Mouse (Mus musculus) forebrain, embryonic 11.5 days (tissue): ENCODE results near the gene Sptbn4. TPM values are rescaled to one million over a fixed set of nuclear protein-coding genes. Genes with fewer than 3 reads are reported as not detected.
A peak's percentile ranks its signal among the peaks of the same experiment; 100 is the strongest.

ENCODE experiments used
- ATAC-seq: fragments of 200-750 bp; cut with Nextera tagmentation; replicated peaks from 2 replicates; pipeline ENCODE4 v1.8.0; 2017; ENCODE audit warnings: moderate TSS enrichment; ENCODE audit not compliant: low FRiP score
- DNase-seq: peaks from one replicate; pipeline ENCODE4 v3.0.0-alpha.2; 2017; ENCODE audit warnings: low spot score
- H3K27ac ChIP-seq: fragments of 300-500 bp; sonication (generic); 2 replicates; pipeline ENCODE4 v1.5.1; 2014; ENCODE audit warnings: low read depth, low read length
- H3K27me3 ChIP-seq: fragments of 300-500 bp; sonication (generic); 2 replicates; pipeline ENCODE4 v1.6.1; 2014; ENCODE audit warnings: mild to moderate bottlenecking, low read length, mixed read lengths; ENCODE audit not compliant: control insufficient read depth, insufficient read depth
- H3K36me3 ChIP-seq: fragments of 300-500 bp; sonication (generic); 2 replicates; pipeline ENCODE4 v1.6.1; 2014; ENCODE audit warnings: mild to moderate bottlenecking, low read length, moderate library complexity, mixed read lengths; ENCODE audit not compliant: control insufficient read depth, insufficient read depth
- H3K4me1 ChIP-seq: fragments of 300-500 bp; sonication (generic); replicated peaks from 2 replicates; pipeline ENCODE4 v1.6.1; 2014; ENCODE audit warnings: low read length, mixed read lengths; ENCODE audit not compliant: control insufficient read depth, insufficient read depth
- H3K4me2 ChIP-seq: fragments of 300-500 bp; sonication (generic); 2 replicates; pipeline ENCODE4 v1.6.1; 2014; ENCODE audit warnings: low read depth, mild to moderate bottlenecking, low read length, moderate library complexity, mixed read lengths; ENCODE audit not compliant: severe bottlenecking
- H3K4me3 ChIP-seq: fragments of 300-500 bp; sonication (generic); 2 replicates; pipeline ENCODE4 v1.5.1; 2014; ENCODE audit warnings: low read depth, low read length
- H3K9ac ChIP-seq: fragments of 300-500 bp; sonication (generic); 2 replicates; pipeline ENCODE4 v1.6.1; 2014; ENCODE audit warnings: low read length
- H3K9me3 ChIP-seq: fragments of 300-500 bp; sonication (generic); 2 replicates; pipeline ENCODE4 v1.6.1; 2016; ENCODE audit warnings: low read length, mixed read lengths; ENCODE audit not compliant: control insufficient read depth
- WGBS: fragments of 180-500 bp; shearing (Covaris S2); extraction: QIAGEN DNeasy Blood & Tissue Kit; methylation state at CpG from one replicate; pipeline ENCODE4 v1.1.7; 2014; 5-methylcytosine and 5-hydroxymethylcytosine counted together
- polyA plus RNA-seq: library from polyadenylated mRNA; unstranded; fragments of >200 nt; fragmentation: Nextera tagmentation; extraction: Ambion mirVana; gene quantifications from 2 replicates; pipeline ENCODE4 v1.2.1, GENCODE M21; 2014

Sptbn4 gene
- polyA plus RNA-seq, 1 experiment from 2014 or later, result 0.19 TPM

- 91% methylated on average over 22 of the region's 22 CpGs for WGBS
- peak; percentile 50 for DNase-seq
- Histone ChIP-seq H3K9me3 (peaks cover 2% of the 10 kb centered on the region; the same call in 1 of the 2 replicates), H3K36me3 (no peaks in the 10 kb centered on the region), H3K4me2 (no peak overlapping the region), H3K4me1 (no peaks in the 10 kb centered on the region), H3K27me3 (no peaks in the 10 kb centered on the region), H3K27ac (no peak overlapping the region), H3K9ac (no peak overlapping the region), H3K4me3 (no peak overlapping the region)
- no peak for ATAC-seq
These were observed 128.1 kb downstream of the Sptbn4 start for GRCm38 (mm10) chr7:27319411-27319810.

- H3K4me3 ChIP-seq, result no peak overlapping the region
- 33% methylated on average over 7 of the region's 7 CpGs for WGBS
- no peak overlapping the region for H3K9ac ChIP-seq
- peaks cover 5% of the 10 kb centered on the region; the same call in 1 of the 2 replicates for H3K9me3 ChIP-seq
- no peak overlapping the region for H3K27ac ChIP-seq
- DNase-seq (peak; percentile 52), ATAC-seq (peak; percentile 53; the same call in 1 of the 2 replicates)
- H3K4me1 ChIP-seq, result no peaks in the 10 kb centered on the region
- H3K4me2 ChIP-seq, result no peak overlapping the region
- H3K27me3 ChIP-seq, result peaks cover 3% of the 10 kb centered on the region; the same call in 1 of the 2 replicates
- H3K36me3 ChIP-seq, result no peaks in the 10 kb centered on the region; the same call in 1 of the 2 replicates
These were observed 131.5 kb downstream of the Sptbn4 start for GRCm38 (mm10) chr7:27315958-27316357.

- H3K9me3 ChIP-seq, result peaks cover 5% of the 10 kb centered on the region; the same call in 1 of the 2 replicates
- no peaks in the 10 kb centered on the region for H3K4me1 ChIP-seq
- H3K4me2 ChIP-seq, result no peak overlapping the region
- peaks cover 9% of the 10 kb centered on the region; the same call in 1 of the 2 replicates for H3K27me3 ChIP-seq
- DNase-seq (no peak), ATAC-seq (no peak)
- H3K36me3 ChIP-seq, result no peaks in the 10 kb centered on the region; the same call in 1 of the 2 replicates
- no peak overlapping the region for H3K27ac ChIP-seq
- H3K4me3 ChIP-seq, result no peak overlapping the region
- no peak overlapping the region for H3K9ac ChIP-seq
- 94% methylated on average over 3 of the region's 3 CpGs for WGBS
These were observed 133.1 kb downstream of the Sptbn4 start for GRCm38 (mm10) chr7:27314393-27314792.

- Histone ChIP-seq H3K27ac (no peak overlapping the region), H3K36me3 (no peaks in the 10 kb centered on the region; the same call in 1 of the 2 replicates), H3K4me2 (no peak overlapping the region), H3K9me3 (peaks cover 5% of the 10 kb centered on the region; the same call in 1 of the 2 replicates), H3K4me1 (0 out of 2 replicates have a peak, but pooled peaks cover 1% of the 10 kb centered on the region), H3K4me3 (no peak overlapping the region), H3K9ac (no peak overlapping the region), H3K27me3 (peaks cover 9% of the 10 kb centered on the region; the same call in 1 of the 2 replicates)
- ATAC-seq, result no peak
- 91% methylated on average over 12 of the region's 12 CpGs for WGBS
- no peak for DNase-seq
These were observed 135.7 kb downstream of the Sptbn4 start for GRCm38 (mm10) chr7:27311651-27312284.

- WGBS, result 49% methylated on average over 8 of the region's 8 CpGs
- ATAC-seq (no peak), DNase-seq (no peak)
- Histone ChIP-seq H3K9ac (no peak overlapping the region), H3K36me3 (no peaks in the 10 kb centered on the region; the same call in 1 of the 2 replicates), H3K27me3 (peaks cover 9% of the 10 kb centered on the region; the same call in 1 of the 2 replicates), H3K27ac (no peak overlapping the region), H3K9me3 (peaks cover 5% of the 10 kb centered on the region; the same call in 1 of the 2 replicates), H3K4me1 (0 out of 2 replicates have a peak, but pooled peaks cover 1% of the 10 kb centered on the region), H3K4me2 (no peak overlapping the region), H3K4me3 (no peak overlapping the region)
These were observed 136.4 kb downstream of the Sptbn4 start for GRCm38 (mm10) chr7:27310996-27311535.

GRCm38 (mm10) chr7:27310306-27310705 is 137.2 kb downstream of the Sptbn4 start:
- DNase-seq (no peak), ATAC-seq (peak; percentile 63)
- 0 out of 2 replicates have a peak, but pooled peaks cover 1% of the 10 kb centered on the region for H3K4me1 ChIP-seq
- H3K9ac ChIP-seq, result no peak overlapping the region; the same call in 1 of the 2 replicates
- H3K27ac ChIP-seq, result no peak overlapping the region
- no peaks in the 10 kb centered on the region; the same call in 1 of the 2 replicates for H3K36me3 ChIP-seq
- H3K4me2 ChIP-seq, result peak overlapping the region; percentile 38; the same call in 1 of the 2 replicates
- H3K4me3 ChIP-seq, result peak overlapping the region; percentile 23
- 7% methylated on average over 17 of the region's 17 CpGs for WGBS
- H3K9me3 ChIP-seq, result peaks cover 5% of the 10 kb centered on the region; the same call in 1 of the 2 replicates
- peaks cover 9% of the 10 kb centered on the region; the same call in 1 of the 2 replicates for H3K27me3 ChIP-seq

GRCm38 (mm10) chr7:27309832-27310231 is 137.7 kb downstream of the Sptbn4 start:
- Histone ChIP-seq H3K9me3 (peaks cover 5% of the 10 kb centered on the region; the same call in 1 of the 2 replicates), H3K4me3 (no peak overlapping the region), H3K27me3 (peaks cover 9% of the 10 kb centered on the region; the same call in 1 of the 2 replicates), H3K9ac (no peak overlapping the region), H3K4me1 (0 out of 2 replicates have a peak, but pooled peaks cover 1% of the 10 kb centered on the region), H3K4me2 (no peak overlapping the region), H3K36me3 (no peaks in the 10 kb centered on the region; the same call in 1 of the 2 replicates), H3K27ac (no peak overlapping the region)
- DNase-seq, result no peak
- 38% methylated on average over 3 of the region's 3 CpGs for WGBS
- no peak for ATAC-seq

- H3K9me3 ChIP-seq, result peaks cover 2% of the 10 kb centered on the region; the same call in 1 of the 2 replicates
- 11% methylated on average over 28 of the region's 28 CpGs for WGBS
- H3K4me2 ChIP-seq, result peak overlapping the region; percentile 45
- 0 out of 2 replicates have a peak, but pooled peaks cover 1% of the 10 kb centered on the region for H3K4me1 ChIP-seq
- peaks cover 9% of the 10 kb centered on the region; the same call in 1 of the 2 replicates for H3K27me3 ChIP-seq
- no peaks in the 10 kb centered on the region; the same call in 1 of the 2 replicates for H3K36me3 ChIP-seq
- H3K27ac ChIP-seq, result no peak overlapping the region
- ATAC-seq (peak; percentile 40; the same call in 1 of the 2 replicates), DNase-seq (no peak)
- 0 out of 2 replicates have a peak overlapping the region, but pooled peaks have one; percentile 8 for H3K9ac ChIP-seq
- H3K4me3 ChIP-seq, result peak overlapping the region; percentile 17; the same call in 1 of the 2 replicates
These were observed 138.5 kb downstream of the Sptbn4 start for GRCm38 (mm10) chr7:27308821-27309549.
